ENCODE assay signal across 24 mouse cellular contexts in the genomic region with DNA sequence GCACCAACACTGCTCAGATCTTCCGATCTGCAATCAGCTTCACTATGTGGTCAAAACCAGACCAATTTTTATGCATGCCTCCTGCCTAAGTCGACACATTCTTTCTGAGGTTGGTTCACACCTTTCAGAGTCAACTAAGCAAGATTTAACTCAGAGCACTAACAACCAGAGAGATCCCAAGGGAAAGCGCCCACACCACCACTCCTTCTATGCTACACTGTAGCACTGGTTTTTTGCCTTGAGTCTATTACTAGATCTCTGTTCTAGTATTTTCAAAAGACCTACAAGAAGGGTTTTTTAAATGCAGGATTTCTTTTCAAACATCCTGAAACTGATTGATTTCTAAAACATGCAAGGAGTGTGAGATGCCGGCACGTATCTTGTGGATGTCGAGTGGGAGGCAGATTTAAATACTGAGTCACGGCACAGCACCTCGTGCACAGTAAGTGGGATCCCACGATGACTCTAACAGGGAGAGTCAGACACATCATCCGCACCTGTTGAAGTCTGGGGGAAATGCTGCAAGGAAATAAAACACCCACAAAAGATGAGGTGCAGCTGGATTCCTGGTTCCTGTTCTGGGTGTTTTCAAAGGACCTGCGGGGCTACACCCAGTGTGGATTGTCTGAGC.
DNase-seq lines count a peak whose midpoint lies in the region; ATAC-seq and TF ChIP-seq lines count a peak whose summit lies in the region.
"Had no signal": no experiment of that assay in that cellular context is flagged by ENCODE, and none has a peak within 500 bp of the region (broad histone marks: within the 10 kb centered on the region; RNA-seq: fewer than 3 reads in every experiment).

No protein-coding gene starts in this region.

- no peak overlapping the region for H3K9ac ChIP-seq in forebrain, postnatal 0 days
- no peak overlapping the region for H3K9ac ChIP-seq in forebrain, embryonic 16.5 days (replicated peaks; ENCODE audit: low read depth, low read length)
- H3K9ac ChIP-seq: forebrain, embryonic 15.5 days; intestine, embryonic 15.5 days; neural tube, embryonic 13.5 days; stomach, embryonic 15.5 days had no signal

- peak; percentile 50; the same call in 1 of the 2 replicates for ATAC-seq in forebrain, postnatal 0 days
- ATAC-seq in forebrain, embryonic 16.5 days, result no peak
- ATAC-seq: forebrain, embryonic 15.5 days; hindbrain, embryonic 16.5 days; intestine, embryonic 15.5 days; lung, postnatal 0 days; midbrain, embryonic 16.5 days had no signal

- no peak for DNase-seq in forebrain, postnatal 0 days
- peak; percentile 77 for DNase-seq in right cerebral cortex, adult 18-20 months
- no peak for DNase-seq in right cerebral cortex, postnatal 4 days
- peak; percentile 45 to 68 for DNase-seq in left cerebral cortex, adult 9 months (ENCODE audit: low spot score in 2 of 2)
- peak; percentile 58 to 59 for DNase-seq in right cerebral cortex, postnatal 36 days (ENCODE audit: low spot score in 2 of 2)
- DNase-seq in kidney, postnatal 36 days, result no peak
- DNase-seq in urinary bladder, postnatal 14 days (ENCODE audit: low spot score), result no peak
- DNase-seq: adrenal gland, postnatal 14 days; cerebellum, adult 9-10 months; kidney, adult 8-10 months; kidney, postnatal 10 days; thymus, adult 18-20 months had no signal

- H3K27me3 ChIP-seq in forebrain, postnatal 0 days (ENCODE audit: insufficient read depth, low read length), result no peaks in the 10 kb centered on the region
- H3K27me3 ChIP-seq in forebrain, embryonic 16.5 days (replicated peaks; ENCODE audit: control insufficient read depth, insufficient read depth, low read length), result no peaks in the 10 kb centered on the region
- H3K27me3 ChIP-seq: forebrain, embryonic 15.5 days; intestine, embryonic 15.5 days; neural tube, embryonic 13.5 days; stomach, embryonic 15.5 days had no signal

- TF ChIP-seq CTCF in forebrain, postnatal 0 days (IDR thresholded peaks at IDR 0.05; ENCODE audit: low read depth), result no peak

- no peaks in the 10 kb centered on the region for H3K36me3 ChIP-seq in forebrain, postnatal 0 days (ENCODE audit: insufficient read depth)
- H3K36me3 ChIP-seq in forebrain, embryonic 16.5 days (ENCODE audit: control insufficient read depth, insufficient read depth), result no peaks in the 10 kb centered on the region
- H3K36me3 ChIP-seq: forebrain, embryonic 15.5 days; heart, embryonic 10.5 days; intestine, embryonic 15.5 days; midbrain, embryonic 10.5 days; neural tube, embryonic 13.5 days; stomach, embryonic 15.5 days had no signal

- H3K9me3 ChIP-seq in forebrain, postnatal 0 days (ENCODE audit: low read length), result no peaks in the 10 kb centered on the region
- H3K9me3 ChIP-seq in forebrain, embryonic 16.5 days (ENCODE audit: control insufficient read depth, low read length), result no peaks in the 10 kb centered on the region
- H3K9me3 ChIP-seq: forebrain, embryonic 15.5 days; heart, embryonic 10.5 days; intestine, embryonic 15.5 days; midbrain, embryonic 10.5 days; neural tube, embryonic 13.5 days; stomach, embryonic 15.5 days had no signal

- no peaks in the 10 kb centered on the region for H3K4me1 ChIP-seq in forebrain, postnatal 0 days (ENCODE audit: insufficient read depth)
- H3K4me1 ChIP-seq in forebrain, embryonic 16.5 days (replicated peaks; ENCODE audit: control insufficient read depth, insufficient read depth, low read length), result no peaks in the 10 kb centered on the region
- H3K4me1 ChIP-seq: forebrain, embryonic 15.5 days; intestine, embryonic 15.5 days; neural tube, embryonic 13.5 days; stomach, embryonic 15.5 days had no signal

- H3K27ac ChIP-seq in forebrain, postnatal 0 days (ENCODE audit: low read depth, low read length), result no peak overlapping the region
- no peak overlapping the region for H3K27ac ChIP-seq in forebrain, embryonic 16.5 days (ENCODE audit: low read length)
- H3K27ac ChIP-seq: forebrain, embryonic 15.5 days; heart, embryonic 10.5 days; intestine, embryonic 15.5 days; layer of hippocampus, adult 2 months; midbrain, embryonic 10.5 days; neural tube, embryonic 13.5 days; stomach, embryonic 15.5 days had no signal

- no peak overlapping the region for H3K4me3 ChIP-seq in forebrain, postnatal 0 days (ENCODE audit: low read depth, low read length)
- no peak overlapping the region for H3K4me3 ChIP-seq in forebrain, embryonic 16.5 days (replicated peaks; ENCODE audit: low read length)
- H3K4me3 ChIP-seq: forebrain, embryonic 15.5 days; heart, embryonic 10.5 days; intestine, embryonic 15.5 days; layer of hippocampus, adult 2 months; midbrain, embryonic 10.5 days; myocyte; neural tube, embryonic 13.5 days; stomach, embryonic 15.5 days had no signal

- no peak overlapping the region for H3K4me2 ChIP-seq in forebrain, postnatal 0 days (ENCODE audit: low read depth)
- H3K4me2 ChIP-seq in forebrain, embryonic 16.5 days (ENCODE audit: low read length), result no peak overlapping the region
- H3K4me2 ChIP-seq: forebrain, embryonic 15.5 days; intestine, embryonic 15.5 days; neural tube, embryonic 13.5 days; stomach, embryonic 15.5 days had no signal

- 89% methylated on average over 11 of the region's 11 CpGs for WGBS in forebrain, postnatal 0 days
- 88% methylated on average over 11 of the region's 11 CpGs for WGBS in forebrain, embryonic 16.5 days

Comparison
In these comparisons a context has a peak if more than half of its experiments do, and no peak if none do; other contexts are left out.
1. DNase-seq: peak in right cerebral cortex, adult 18-20 months (single experiment), left cerebral cortex, adult 9 months (2 of 2) and right cerebral cortex, postnatal 36 days (2 of 2); none in forebrain, postnatal 0 days (single experiment), right cerebral cortex, postnatal 4 days (single experiment), kidney, postnatal 36 days (0 of 2) and urinary bladder, postnatal 14 days (single experiment).